Mouse (Mus musculus) embryo, embryonic 11 days (tissue): ENCODE data around the gene Cenpm.
A peak's percentile ranks its signal among the peaks of the same experiment; 100 is the strongest.

Source experiments
- DNase-seq: peaks from one replicate; pipeline ENCODE4 v3.0.0-alpha.2; 2015

Gene Cenpm

GRCm38 (mm10) chr15:82187924-82188323 lies 56.6 kb downstream of the Cenpm start:
- no peak for DNase-seq

- DNase-seq: no peak
Measured at GRCm38 (mm10) chr15:82187401-82187800, 57.1 kb downstream of the Cenpm start.

DNA sequence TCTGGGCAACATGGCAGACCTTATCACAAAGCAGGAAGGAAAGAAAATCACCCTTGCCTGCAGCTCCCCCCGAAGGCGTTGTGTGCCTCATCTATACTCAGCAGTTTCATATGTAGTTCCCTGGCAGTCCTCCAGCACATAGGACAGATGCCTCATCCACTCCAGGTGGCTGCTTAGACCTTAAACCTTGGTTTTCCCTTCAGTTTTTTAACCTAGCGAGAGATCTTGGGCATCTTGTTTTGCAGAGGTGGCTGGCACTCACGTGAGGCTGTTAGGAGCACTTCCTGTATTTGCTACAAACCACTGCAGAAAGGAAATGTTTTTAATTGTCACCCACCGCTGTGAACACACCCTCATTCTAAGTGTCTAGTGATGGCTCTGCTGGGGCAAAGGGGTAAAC lies 57.6 kb downstream of the Cenpm start:
- DNase-seq: no peak

- no peak for DNase-seq
Measured at GRCm38 (mm10) chr15:82186131-82186530, 58.4 kb downstream of the Cenpm start.

- DNase-seq: no peak
Measured at GRCm38 (mm10) chr15:82185062-82185783, 59.3 kb downstream of the Cenpm start.

- no peak for DNase-seq
Measured at GRCm38 (mm10) chr15:82184656-82185055, 59.9 kb downstream of the Cenpm start.

DNA sequence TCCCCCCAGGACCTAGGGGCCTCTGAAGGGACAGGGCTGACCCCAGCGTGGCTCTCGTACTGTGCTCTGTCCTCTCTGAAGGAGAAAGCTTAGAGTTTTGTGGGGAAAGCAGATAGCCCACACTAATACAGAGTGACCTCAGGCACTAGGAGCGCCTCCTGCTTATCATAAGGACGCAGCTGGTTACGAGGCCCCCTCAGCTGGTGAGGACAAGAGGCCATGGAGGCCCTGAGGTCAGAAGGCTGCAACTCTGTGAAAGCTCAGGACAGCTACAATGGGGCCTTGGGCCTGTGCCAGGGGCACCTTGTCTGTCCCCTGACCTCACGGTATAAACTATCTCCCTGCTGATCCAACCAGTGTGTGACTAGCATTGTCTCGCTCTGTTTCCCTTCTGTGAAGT lies 60.4 kb downstream of the Cenpm start:
- DNase-seq: peak; percentile 10
